Mouse (Mus musculus) lung, postnatal 10 days (tissue): ENCODE measurements around the gene Akap14.
"Not testable (repeated sequence)": the region's sequence is repeated elsewhere in the genome, so short reads cannot be mapped to it uniquely, and the experiment has no call there.

Experiments
- DNase-seq: peaks from one replicate; pipeline ENCODE4 v3.0.0; 2021

The Akap14 gene

DNA sequence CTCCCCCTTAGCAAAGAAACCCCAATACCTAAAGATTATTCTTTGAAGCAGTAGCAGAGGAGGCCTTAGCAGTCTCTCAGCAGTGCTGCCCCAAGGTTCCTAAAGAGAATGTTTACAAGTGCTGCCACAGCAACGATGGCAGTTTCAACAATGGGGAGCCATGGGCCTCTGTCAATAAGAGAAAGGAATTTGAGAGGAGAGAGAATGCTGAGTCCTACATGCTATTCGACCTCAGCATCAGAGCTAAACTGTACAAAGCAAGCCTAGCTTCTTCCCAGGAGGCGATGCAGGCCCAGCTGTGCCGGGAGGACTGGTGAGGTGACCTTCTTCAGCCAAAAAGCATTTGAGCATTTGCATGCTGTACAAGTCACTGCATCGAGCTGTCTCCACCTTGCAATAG, at the start of gene Akap14:
Gene Akap14, minus strand, starts transcription at position 101 of the 400 bp plus-strand sequence.
- no peak for DNase-seq

DNA sequence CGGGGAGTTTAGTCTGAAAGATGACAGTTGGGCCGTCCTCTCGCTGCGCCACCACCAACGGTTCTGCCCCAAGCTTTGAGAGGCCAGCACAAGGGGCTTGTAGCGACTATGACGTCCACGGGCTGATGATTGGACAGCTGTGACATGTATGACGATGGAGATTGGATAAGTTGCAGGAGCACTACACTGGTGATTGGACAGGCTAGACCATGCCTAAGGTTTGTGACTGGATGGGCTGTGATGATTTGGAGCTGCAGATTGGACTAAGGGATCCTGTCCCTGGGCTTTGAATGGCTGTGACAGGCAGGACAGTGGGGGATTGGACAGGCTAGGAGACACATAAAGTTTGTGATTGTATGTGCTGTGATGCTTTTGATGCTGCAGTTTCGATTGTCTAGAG, 42.3 kb upstream of the Akap14 start, which contains the start of gene Gm9:
Gene Gm9, minus strand, starts transcription at position 101 of the 400 bp plus-strand sequence.
- DNase-seq: no peak

DNA sequence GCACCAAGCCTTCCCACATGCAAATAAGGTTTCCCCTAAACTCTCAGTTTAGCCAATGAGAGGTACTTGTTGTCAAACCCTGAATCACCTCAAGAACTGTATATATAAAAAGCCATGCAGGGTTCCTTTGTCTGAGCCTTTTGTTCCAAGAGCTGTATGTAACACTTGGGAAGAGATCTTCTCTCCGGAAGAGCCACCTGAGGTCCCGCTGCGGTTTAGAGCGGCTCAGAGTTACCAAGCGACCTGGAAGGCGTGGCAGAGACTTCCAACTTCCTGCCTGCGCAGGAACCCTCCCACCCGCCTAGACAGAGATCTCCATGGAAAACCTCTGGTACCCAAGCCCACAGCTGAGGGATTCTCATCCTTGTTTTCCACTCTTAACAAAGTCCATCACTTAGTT, 30.0 kb upstream of the Akap14 start:
- no peak for DNase-seq

DNA sequence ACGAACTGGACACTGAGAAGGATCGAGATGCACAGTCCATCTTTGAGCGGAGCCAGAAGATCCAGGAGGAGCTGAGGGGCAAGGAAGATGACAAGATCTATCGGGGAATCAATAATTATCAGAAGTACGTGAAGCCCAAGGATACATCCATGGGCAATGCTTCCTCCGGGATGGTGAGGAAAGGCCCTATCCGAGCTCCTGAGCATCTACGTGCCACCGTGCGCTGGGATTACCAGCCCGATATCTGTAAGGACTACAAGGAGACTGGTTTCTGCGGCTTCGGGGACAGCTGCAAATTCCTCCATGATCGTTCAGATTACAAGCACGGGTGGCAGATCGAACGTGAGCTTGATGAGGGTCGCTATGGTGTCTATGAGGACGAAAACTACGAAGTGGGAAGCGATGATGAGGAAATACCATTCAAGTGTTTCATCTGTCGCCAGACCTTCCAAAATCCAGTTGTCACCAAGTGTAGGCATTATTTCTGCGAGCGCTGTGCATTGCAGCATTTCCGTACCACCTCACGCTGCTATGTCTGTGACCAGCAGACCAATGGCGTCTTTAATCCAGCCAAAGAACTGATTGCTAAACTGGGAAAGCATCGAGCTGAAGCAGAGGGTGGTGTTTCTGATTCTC, 23.2 kb upstream of the Akap14 start:
- peak; percentile 1 for DNase-seq

DNA sequence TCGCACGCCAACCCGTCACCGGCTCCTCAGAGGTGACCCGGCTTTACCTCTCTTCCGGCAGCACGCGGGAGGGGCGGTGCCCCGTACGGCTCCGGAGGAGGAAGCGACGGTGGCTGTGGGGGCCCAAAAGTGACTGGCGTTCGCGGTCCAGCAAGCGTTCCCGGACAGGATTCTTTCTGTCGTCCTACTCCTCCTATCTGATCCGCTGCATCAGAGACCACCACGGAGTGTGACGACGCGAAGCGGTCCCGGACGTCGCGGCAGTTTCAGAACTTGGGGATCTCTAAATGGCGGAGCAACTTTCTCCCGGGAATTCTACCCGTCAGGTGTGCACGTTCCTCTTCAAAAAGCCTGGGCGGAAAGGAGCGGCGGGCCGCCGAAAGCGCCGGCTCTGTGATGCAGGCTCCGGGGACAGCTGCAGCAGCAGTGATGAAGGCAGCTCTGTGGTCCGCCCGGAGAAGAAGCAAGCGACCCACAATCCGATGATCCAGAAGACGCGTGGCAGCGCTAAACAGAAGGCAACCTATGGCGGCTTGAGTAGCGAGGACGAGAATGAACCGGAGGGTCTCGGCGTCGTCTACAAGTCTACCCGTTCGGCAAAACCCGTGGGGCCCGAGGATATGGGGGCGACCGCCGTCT, 22.6 kb upstream of the Akap14 start, which contains the start of the genes Ndufa1 and Rnf113a1:
Gene Ndufa1, minus strand, starts transcription at position 59 of the 639 bp plus-strand sequence.
Gene Rnf113a1, plus strand, starts transcription at position 141 of the 639 bp plus-strand sequence.
- DNase-seq: peak; percentile 87

DNA sequence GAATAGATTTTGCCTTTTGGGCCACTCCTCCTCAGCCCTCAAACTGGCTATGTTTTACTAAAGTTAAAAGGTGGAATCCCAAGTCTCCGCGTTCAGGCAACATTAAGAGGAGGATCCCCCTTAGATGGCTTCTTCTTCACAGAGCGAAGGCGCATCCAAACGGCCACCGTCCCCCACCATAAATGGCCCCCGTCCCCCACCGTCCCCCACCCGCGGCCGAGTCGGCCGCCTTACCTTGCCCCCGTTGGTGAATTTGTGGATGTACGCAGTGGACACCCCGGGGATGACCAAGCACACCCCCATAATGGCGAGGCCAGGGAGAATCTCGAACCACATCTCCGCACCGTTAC, 22.1 kb upstream of the Akap14 start:
- no peak for DNase-seq

DNA sequence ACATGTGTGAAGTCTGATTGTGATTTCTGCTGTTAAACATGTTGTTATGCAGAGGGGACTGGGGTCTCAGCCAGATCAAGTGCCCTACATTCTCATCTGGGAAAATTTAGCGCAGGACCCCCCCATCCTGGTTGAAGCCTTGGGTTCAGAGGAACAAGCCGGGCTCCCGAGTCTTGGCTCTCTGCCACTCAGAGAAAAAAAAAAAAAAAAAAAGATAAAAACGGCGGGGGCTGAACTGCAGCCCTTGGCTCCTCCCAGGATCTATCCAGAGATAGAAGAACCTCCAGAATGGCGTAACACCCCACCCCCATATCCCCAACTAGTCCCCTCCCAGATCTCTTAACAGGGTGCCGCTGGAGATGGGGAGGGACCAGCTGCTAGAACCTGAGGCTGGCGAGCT, 15.8 kb upstream of the Akap14 start:
- not testable (repeated sequence) for DNase-seq

DNA sequence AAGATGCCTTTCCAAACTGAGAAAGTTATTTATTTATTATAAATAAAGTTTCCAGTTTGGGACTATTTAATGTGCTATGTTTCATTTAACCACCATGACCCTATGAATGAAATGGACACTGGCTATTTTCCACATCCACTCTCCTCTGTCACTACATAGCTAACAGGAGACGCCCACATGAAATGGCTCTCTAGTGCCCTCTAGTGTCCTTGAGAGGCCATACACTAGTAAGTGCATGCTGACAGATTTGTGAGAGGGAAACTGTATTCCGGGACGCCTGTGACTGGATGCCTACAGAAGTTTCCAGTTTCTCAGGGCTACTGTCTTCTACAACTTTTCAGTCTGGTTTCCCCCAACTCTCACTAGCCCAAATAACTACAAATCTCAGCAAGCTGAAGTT, 1.6 kb downstream of the Akap14 start:
- peak; percentile 51 for DNase-seq

DNA sequence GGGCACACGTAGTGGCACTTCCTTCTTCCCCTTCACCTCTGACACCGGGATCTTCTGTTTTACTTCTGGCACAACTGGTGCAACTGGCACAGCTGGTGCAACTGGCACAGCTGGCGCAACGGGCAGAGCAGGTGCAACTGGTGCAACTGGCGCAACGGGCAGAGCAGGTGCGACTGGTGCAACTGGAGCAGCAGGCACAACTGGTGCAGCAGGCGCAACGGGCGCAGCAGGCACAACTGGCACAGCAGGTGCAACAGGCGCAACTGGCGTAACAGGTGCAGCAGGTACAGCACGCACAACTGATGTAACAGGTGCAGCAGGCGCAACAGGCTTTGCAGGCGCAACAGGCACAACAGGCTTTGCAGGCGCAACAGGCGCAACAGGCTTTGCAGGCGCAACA, 5.5 kb downstream of the Akap14 start:
- no peak for DNase-seq

DNA sequence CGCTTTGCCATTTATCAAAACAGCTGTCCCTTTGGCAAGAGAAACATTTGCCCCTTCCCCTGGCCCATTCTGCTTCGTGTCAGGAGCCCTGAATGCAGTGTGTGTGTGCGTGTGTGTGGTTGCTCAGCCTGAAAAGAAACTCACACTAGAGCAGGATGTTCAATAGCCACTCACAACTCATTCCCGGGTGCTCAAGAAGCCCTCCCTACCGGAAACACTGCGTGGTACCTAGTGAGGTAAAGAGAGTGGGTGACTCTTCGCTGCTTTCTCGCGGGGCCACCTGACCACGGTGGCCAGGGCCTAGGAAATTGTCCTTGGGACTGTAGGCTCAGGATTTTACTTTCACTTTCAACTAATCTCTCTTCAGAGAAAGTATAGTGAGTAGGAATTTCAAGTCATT, 7.5 kb downstream of the Akap14 start:
- no peak for DNase-seq

DNA sequence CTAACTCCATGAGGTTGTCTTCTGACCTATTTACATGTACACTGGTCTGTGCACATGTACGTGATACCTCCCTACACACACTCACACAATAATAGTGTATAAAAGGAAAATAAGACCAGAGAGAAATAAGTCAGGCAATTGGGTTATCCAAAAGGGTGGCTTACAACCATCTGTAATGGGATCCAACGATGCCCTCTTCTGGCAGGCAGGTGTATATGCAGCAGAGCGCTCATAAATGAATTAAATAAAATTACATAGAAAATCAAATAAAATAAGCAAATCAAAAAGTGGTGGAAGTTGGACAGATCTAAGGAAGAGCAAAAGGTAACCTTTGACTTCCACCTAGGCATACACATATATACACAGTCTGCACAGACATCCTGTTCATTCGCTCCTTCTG, 10.8 kb downstream of the Akap14 start:
- DNase-seq: peak; percentile 8

DNA sequence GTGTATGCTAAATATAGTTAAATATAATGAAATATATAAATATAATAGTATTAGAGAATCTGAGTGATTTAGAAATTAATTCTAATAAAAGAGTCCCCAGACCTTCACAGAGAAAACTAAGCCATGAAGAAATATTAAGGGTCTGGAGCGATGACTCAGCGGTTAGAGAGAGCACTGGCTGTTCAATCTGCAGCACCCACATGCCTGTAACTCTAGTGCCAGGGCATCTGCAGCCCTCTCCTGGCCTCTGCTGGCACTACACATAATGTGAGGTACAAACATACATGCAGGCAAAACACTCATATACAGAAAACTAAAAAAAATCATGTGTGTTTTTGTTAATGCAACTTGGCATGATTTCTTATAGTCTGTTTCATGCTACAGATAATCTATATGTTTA, 23.7 kb downstream of the Akap14 start:
- DNase-seq: peak; percentile 36

DNA sequence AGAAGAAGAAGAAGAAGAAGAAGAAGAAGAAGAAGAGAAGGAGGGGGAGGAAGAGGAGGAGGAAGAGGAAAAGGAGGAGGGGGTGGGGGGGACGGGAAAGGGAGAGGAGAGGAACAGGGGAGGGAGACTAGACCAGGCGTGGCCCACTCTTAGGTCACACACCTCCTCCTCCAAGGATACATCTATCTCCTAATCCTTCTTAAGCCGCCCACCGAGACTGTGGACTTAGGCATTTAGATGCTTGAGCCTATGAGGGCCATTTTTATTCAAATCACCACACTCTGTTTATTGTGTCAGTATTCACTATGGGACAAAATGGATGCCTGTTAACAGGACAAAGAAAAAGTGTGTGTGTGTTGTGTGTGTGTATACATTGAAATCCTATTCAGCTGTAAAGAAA, 24.1 kb downstream of the Akap14 start:
- not testable (repeated sequence) for DNase-seq

DNA sequence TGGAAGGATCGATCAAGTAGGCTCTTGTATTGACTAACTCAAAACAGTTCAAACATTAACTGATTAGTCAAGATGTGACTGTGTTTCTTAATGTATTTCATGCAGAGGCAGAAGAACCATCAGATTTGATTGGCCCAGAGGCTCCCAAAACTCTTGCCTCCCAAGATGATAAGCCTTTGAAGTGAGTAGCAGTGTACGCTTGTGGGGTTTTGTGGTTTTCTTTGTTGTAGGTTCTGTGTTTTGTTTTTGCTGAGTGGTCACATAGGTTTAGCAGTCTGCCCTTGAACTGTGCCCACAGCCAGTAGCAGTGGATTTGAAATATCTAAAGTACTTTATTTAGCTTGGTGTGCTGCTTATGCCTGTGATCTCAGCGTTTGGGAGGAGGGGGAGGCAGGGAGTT, 26.9 kb downstream of the Akap14 start:
- DNase-seq: no peak

DNA sequence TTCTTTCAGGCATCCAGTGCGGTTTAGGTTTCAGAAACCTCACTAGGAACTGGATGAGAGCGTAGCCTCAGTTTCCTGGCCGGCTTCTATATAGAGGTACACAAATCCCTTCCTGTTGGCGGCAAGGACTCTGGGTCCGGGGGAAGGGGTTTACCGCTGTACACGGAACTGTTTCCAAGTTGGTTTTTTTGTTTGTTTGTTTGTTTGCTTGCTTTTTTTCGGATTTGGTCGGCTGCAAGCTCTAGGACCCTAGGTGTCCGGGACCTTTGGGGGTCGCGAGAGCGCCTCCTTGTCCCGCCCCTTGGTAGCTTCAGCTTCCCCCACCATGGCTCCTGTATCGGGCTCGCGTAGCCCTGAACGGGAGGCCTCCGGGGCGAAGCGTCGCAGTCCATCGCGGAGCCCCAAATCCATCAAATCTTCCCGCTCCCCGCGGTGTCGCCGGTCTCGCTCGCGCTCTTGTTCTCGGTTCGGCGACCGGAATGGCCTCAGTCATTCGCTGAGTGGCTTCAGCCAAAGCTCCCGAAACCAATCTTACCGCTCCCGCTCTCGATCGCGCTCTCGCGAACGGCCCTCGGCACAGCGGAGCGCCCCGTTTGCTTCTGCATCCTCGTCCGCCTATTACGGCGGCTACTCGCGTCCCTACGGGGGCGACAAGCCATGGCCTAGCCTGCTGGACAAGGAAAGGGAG, 41.8 kb downstream of the Akap14 start, which contains the start of gene Nkap:
Gene Nkap, plus strand, starts transcription at position 125 of the 688 bp plus-strand sequence.
- DNase-seq: peak; percentile 82

DNA sequence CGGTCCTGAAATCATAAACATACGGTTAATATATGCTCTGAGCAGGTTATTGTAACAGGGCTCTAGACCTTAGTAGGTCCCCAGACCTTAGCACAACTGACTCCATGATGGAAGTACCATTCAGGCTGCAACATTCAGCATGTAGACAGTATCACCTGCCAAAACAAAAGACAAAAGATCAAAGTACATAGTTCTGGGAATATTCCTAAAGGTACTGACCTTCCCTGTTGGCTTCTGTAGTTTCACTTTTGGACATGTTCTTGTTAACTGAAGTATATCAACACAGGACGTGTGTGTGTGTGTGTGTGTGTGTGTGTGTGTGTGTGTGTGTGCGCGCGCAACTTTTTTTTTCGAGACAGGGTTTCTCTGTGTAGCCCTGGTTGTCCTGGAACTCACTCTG, 43.1 kb downstream of the Akap14 start:
- DNase-seq: no peak

DNA sequence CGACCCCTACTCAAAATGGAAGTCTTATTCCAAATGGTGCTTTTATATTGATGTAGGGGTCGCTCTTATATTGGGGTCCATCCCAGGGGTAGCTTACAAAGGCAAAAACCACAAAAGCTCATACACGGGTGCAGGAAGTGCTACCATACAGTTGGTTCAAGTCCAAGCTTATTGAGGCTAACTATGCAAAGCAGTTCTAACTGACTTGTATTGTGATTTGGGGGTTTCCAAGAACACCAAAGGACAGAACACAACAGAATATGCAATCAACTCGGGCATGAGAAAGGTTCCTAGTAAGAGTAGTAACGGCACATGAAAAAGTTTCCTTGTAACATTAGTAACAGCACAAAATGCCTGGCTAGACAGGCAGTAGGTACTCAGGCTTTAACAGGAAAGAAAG, 48.4 kb downstream of the Akap14 start:
- no peak for DNase-seq

DNA sequence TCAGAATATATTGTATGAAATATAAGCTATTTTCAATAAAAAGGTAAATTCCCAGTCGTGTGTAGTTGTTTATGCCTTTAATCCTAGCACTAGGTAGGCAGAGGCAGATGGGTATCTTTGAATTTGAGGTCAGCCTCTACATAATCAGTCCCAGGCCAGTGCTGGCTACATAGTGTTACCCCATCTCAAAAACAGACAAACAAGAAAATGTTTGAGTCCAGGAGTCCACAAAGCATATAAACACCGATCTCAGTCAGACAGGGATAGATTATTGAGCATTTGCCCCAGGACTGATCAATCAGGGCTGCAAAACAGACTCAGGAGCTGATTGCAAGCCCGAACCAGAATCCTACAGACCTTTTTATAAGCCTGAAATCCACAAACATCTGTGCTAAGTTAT, 49.1 kb downstream of the Akap14 start:
- no peak for DNase-seq

DNA sequence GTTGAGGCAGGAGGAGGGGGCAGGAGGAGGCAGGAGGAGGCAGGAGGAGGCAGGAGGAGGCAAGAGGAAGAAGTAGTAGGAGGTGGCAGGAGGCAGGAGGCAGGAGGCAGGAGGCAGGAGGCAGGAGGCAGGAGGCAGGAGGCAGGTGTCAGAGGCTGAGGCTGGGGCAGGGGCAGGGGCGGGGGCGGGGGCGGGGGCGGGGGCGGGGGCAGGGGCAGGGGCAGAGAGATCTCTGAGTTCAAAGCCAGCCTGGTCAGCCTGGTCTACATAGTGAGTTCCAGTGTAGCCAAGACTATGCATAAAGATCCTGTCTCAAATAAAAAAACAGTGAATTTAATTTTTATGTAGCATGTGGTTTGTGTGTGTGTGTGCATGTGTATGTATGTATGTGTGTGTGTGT, 51.6 kb downstream of the Akap14 start:
- DNase-seq: no peak

DNA sequence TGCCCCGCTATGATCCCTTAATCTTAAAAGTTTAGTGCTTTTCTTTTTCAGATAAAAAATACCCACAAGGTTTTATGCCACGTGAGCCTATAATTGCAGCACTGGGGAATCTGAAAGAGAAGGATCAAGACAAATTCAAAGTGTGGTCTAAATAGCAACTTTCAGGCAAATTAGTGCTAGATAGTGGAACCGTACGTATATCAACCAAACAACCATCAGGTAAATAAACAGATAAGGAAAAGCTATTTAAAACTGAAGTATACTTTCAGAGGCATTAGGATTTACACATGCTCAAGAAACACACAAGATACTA, 57.8 kb downstream of the Akap14 start:
- DNase-seq: no peak

DNA sequence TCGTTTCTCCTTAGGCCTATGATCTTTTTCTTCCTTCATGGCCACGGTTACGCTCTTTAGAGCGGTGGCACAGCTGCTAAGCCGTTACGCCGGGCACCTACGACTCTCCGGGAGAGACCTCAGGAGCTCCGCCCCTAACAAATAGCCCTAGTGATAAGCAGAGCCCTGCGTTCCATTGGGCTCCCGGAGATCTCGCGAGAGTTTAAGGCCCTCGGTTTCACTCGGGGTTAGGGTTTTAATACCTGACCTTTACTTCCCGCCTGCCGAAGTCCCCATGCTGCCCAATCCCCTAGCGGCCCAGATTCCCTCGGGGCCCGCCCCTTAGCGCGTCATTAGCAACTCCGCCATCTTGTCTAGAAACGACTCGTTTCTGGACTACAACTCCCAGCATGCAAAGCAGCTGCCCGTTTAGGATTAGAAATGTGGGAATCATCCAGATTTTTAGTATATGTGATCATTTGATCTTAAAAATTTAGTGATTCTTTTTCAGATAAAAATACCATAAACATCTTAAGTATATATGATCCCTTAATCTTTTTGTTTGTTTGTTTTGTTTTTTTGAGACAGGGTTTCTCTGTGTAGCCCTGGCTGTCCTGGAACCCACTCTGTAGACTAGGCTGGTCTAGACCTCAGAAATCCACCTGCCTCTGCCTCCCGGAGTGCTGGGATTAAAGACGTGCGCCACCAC, 58.3 kb downstream of the Akap14 start, which contains the start of gene Upf3b:
Gene Upf3b, minus strand, starts transcription at position 130 of the 688 bp plus-strand sequence.
- peak; percentile 96 for DNase-seq

DNA sequence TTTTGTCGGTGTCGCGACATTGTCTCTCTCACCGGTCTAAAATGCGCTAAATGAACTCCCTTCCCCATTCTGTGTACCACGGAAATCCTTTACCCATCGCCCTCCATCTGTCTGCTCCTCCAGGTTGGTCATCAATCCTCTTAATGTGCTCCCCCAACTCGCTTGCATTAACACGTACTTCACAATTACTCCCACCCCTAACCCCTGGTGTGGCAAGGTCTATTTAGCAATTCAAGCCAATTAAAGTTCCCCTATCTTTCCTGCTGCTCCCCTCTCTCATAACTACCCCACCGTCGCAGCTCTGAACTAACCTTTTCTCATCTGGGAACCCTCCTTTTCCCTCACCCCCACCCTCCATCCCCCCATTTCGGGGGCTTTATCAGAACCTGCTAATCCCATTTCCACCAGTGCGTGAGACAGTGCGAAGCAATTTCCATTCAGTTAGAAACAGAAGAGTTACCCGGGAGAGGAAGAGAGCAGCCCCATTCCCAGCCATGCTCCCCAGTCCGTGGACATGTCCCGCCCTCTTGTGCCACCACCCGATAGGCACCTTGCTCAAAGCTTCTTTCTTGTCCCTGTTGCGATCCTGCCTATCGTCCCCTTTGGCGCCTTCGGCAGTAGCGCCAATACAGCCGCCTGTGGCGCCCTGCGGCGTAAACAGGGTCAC, 59.0 kb downstream of the Akap14 start:
- no peak for DNase-seq

DNA sequence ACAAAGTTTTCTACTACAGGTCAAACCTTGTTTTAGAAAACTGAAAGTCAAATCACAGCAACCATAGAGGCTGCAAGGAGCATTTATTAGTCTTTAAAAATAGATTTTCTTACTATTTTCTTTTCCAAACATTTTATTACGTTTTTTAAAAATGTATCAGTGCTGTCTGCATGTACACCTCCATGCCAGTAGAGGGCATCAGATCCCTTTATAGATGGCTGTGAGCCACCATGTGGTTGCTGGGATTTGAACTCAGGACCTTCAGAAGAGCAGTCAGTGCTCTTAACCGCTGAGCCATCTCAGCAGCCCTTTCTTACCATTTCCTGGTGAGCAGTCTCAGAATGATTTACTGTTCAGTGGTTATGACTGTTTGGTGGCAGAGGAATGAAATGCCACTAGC, 64.8 kb downstream of the Akap14 start:
- DNase-seq: no peak
